Mouse (Mus musculus): Measurements from ENCODE around the gene Rbm19.

Gene Rbm19

GRCm38 (mm10) chr5:120165061-120165942 lies 49.0 kb downstream of the Rbm19 start:
- DNase-seq (ENCODE audit: low read depth, low spot score) = no peak

- DNase-seq (ENCODE audit: low read depth, low spot score) = no peak
Measured at GRCm38 (mm10) chr5:120167787-120168325, 51.6 kb downstream of the Rbm19 start.

- no peak for DNase-seq (ENCODE audit: low read depth, low spot score)
Measured at GRCm38 (mm10) chr5:120171865-120172728, 55.8 kb downstream of the Rbm19 start.

- DNase-seq (ENCODE audit: low read depth, low spot score) = no peak
Measured at GRCm38 (mm10) chr5:120172729-120173101, 56.5 kb downstream of the Rbm19 start.

GRCm38 (mm10) chr5:120174317-120174716 lies 58.1 kb downstream of the Rbm19 start:
- no peak for DNase-seq (ENCODE audit: low read depth, low spot score)

- DNase-seq (ENCODE audit: low read depth, low spot score) = no peak
Measured at GRCm38 (mm10) chr5:120175217-120175616, 59.0 kb downstream of the Rbm19 start.

- no peak for DNase-seq (ENCODE audit: low read depth, low spot score)
Measured at GRCm38 (mm10) chr5:120176246-120177065, 60.2 kb downstream of the Rbm19 start.

- no peak for DNase-seq (ENCODE audit: low read depth, low spot score)
Measured at GRCm38 (mm10) chr5:120177066-120177340, 60.7 kb downstream of the Rbm19 start.

GRCm38 (mm10) chr5:120180102-120180501 lies 63.8 kb downstream of the Rbm19 start:
- no peak for DNase-seq (ENCODE audit: low read depth, low spot score)

- no peak for DNase-seq (ENCODE audit: low read depth, low spot score)
Measured at GRCm38 (mm10) chr5:120181384-120181783, 65.1 kb downstream of the Rbm19 start.

- DNase-seq (ENCODE audit: low read depth, low spot score) = no peak
Measured at GRCm38 (mm10) chr5:120183321-120183720, 67.1 kb downstream of the Rbm19 start.

GRCm38 (mm10) chr5:120183790-120184189 lies 67.5 kb downstream of the Rbm19 start:
- DNase-seq (ENCODE audit: low read depth, low spot score) = no peak

- DNase-seq (ENCODE audit: low read depth, low spot score) = no peak
Measured at GRCm38 (mm10) chr5:120185949-120186348, 69.7 kb downstream of the Rbm19 start.

- DNase-seq (ENCODE audit: low read depth, low spot score) = no peak
Measured at GRCm38 (mm10) chr5:120188541-120188940, 72.3 kb downstream of the Rbm19 start.

GRCm38 (mm10) chr5:120190001-120190582 lies 73.8 kb downstream of the Rbm19 start:
- DNase-seq (ENCODE audit: low read depth, low spot score) = no peak

- no peak for DNase-seq (ENCODE audit: low read depth, low spot score)
Measured at GRCm38 (mm10) chr5:120191620-120192019, 75.4 kb downstream of the Rbm19 start.

- DNase-seq (ENCODE audit: low read depth, low spot score) = no peak
Measured at GRCm38 (mm10) chr5:120194309-120194941, 78.2 kb downstream of the Rbm19 start.

GRCm38 (mm10) chr5:120194948-120195347 lies 78.7 kb downstream of the Rbm19 start:
- no peak for DNase-seq (ENCODE audit: low read depth, low spot score)

- no peak for DNase-seq (ENCODE audit: low read depth, low spot score)
Measured at GRCm38 (mm10) chr5:120196879-120197278, 80.6 kb downstream of the Rbm19 start.

- DNase-seq (ENCODE audit: low read depth, low spot score) = no peak
Measured at GRCm38 (mm10) chr5:120197813-120198387, 81.6 kb downstream of the Rbm19 start.

Data from telencephalon, adult 2 months (tissue).